Mouse (Mus musculus) liver, embryonic 14.5 days (tissue): ENCODE data around the gene Rhobtb1.

ENCODE experiments used
- CTCF ChIP-seq: IDR thresholded peaks from 2 replicates; pipeline ENCODE4 v1.5.1; 2016; ENCODE audit warnings: antibody characterized with exemption, low read depth, control low read depth
- EP300 ChIP-seq: IDR thresholded peaks from 2 replicates; pipeline ENCODE4 v1.6.1; 2016; ENCODE audit warnings: antibody characterized with exemption, low read depth

DNA sequence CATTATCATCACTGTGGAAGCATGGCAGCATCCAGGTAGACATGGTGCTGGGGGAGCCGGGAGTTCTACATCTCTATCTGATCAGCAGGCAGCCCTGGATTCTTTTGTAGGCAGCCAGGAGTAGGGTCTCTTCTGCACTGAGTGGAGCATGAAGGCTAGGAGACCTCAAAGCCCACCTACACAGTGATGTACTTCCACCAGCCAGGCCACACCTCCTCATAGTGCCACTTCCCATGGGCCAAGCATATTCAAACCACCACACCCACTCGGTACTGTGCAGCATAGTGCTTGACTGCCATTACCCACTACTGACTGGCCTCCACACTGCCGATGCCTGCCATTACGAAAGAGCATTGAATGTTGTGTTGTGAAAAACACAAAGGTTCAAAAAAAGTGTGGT, 33.7 kb downstream of the Rhobtb1 start:
- TF ChIP-seq CTCF (no peak), EP300 (no peak)
